Mouse (Mus musculus) liver, postnatal 0 days (tissue): ENCODE results near the gene Sel1l3.

Experiments
- CTCF ChIP-seq: sonication (generic); IDR thresholded peaks from 2 replicates; pipeline ENCODE4 v1.5.1; 2016; ENCODE audit warnings: antibody characterized with exemption, low read depth
- EP300 ChIP-seq: IDR thresholded peaks from 2 replicates; pipeline ENCODE4 v1.6.1; 2016; ENCODE audit warnings: antibody characterized with exemption, low read depth, mild to moderate bottlenecking

- TF ChIP-seq CTCF (no peak), EP300 (no peak)
These were observed 29.3 kb upstream of the Sel1l3 start for GRCm38 (mm10) chr5:53242865-53243499.
